Mouse (Mus musculus) hindbrain, embryonic 14.5 days (tissue): ENCODE data around the gene Rbfox1. TPM values are rescaled to one million over a fixed set of nuclear protein-coding genes. Genes with fewer than 3 reads are reported as not detected.

Experiments
- ATAC-seq: fragments of 200-750 bp; cut with Nextera tagmentation; 2 replicates; pipeline ENCODE4 v1.8.0; 2017; ENCODE audit warnings: moderate number of reproducible peaks, mild to moderate bottlenecking, moderate TSS enrichment, moderate library complexity; ENCODE audit not compliant: low FRiP score
- DNase-seq: peaks from one replicate; pipeline ENCODE4 v3.0.0-alpha.2; 2015; ENCODE audit warnings: low spot score
- H3K27ac ChIP-seq: fragments of 300-500 bp; sonication (generic); 2 replicates; pipeline ENCODE4 v1.5.1; 2014; ENCODE audit warnings: mild to moderate bottlenecking, moderate library complexity
- H3K27me3 ChIP-seq: fragments of 300-500 bp; sonication (generic); 2 replicates; pipeline ENCODE4 v1.6.1; 2014; ENCODE audit warnings: mild to moderate bottlenecking, low read length, mixed read lengths; ENCODE audit not compliant: control insufficient read depth, insufficient read depth
- H3K36me3 ChIP-seq: fragments of 300-500 bp; sonication (generic); replicated peaks from 2 replicates; pipeline ENCODE4 v1.6.1; 2014; ENCODE audit not compliant: control insufficient read depth, insufficient read depth
- H3K4me1 ChIP-seq: fragments of 300-500 bp; sonication (generic); replicated peaks from 2 replicates; pipeline ENCODE4 v1.6.1; 2014; ENCODE audit warnings: antibody characterized with exemption, low read length, mixed read lengths; ENCODE audit not compliant: control insufficient read depth, insufficient read depth
- H3K4me2 ChIP-seq: fragments of 300-500 bp; sonication (generic); replicated peaks from 2 replicates; pipeline ENCODE4 v1.6.1; 2014; ENCODE audit warnings: mild to moderate bottlenecking, moderate library complexity
- H3K4me3 ChIP-seq: fragments of 300-500 bp; sonication (generic); replicated peaks from 2 replicates; pipeline ENCODE4 v1.5.1; 2014; ENCODE audit warnings: mild to moderate bottlenecking, low read length
- H3K9ac ChIP-seq: fragments of 300-500 bp; sonication (generic); 2 replicates; pipeline ENCODE4 v1.6.1; 2014
- H3K9me3 ChIP-seq: fragments of 300-500 bp; sonication (generic); 2 replicates; pipeline ENCODE4 v1.6.1; 2016; ENCODE audit warnings: low read length; ENCODE audit not compliant: control insufficient read depth
- WGBS: fragments of 180-500 bp; shearing (Covaris S2); extraction: QIAGEN DNeasy Blood & Tissue Kit; methylation state at CpG from one replicate; pipeline ENCODE4 v1.1.7; 2014; 5-methylcytosine and 5-hydroxymethylcytosine counted together
- polyA plus RNA-seq: library from polyadenylated mRNA; unstranded; fragments of >200 nt; fragmentation: Nextera tagmentation; extraction: Ambion mirVana; gene quantifications from 2 replicates; pipeline ENCODE4 v1.2.1, GENCODE M21; 2014

The Rbfox1 gene
- polyA plus RNA-seq, 1 experiment from 2014 or later, result 217 TPM

DNA sequence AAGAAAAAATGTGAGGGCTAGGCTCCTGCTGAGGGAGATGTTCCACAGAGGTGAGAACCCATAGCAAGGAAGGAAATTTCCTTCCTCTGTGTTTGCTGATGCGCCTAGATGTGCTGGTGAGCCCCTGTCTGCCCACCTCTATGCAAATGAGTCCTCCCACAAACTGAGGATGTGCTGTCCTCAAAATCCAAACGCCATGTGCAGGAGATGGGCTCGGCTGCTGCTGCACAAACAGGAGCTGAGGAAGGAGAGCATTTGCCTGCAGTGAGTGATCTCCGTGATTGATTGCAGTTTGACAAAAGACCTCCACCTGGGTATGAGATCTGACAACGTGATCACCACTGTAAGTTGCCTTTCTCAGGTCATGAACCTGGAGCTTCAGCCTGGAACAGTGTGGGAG lies 1308.4 kb downstream of the Rbfox1 start:
- H3K4me1 ChIP-seq, result peaks cover 5% of the 10 kb centered on the region; the same call in 1 of the 2 replicates
- H3K36me3 ChIP-seq, result no peaks in the 10 kb centered on the region
- no peak overlapping the region for H3K4me3 ChIP-seq
- DNase-seq (no peak), ATAC-seq (no peak)
- H3K27ac ChIP-seq, result no peak overlapping the region
- no peak overlapping the region for H3K9ac ChIP-seq
- no peaks in the 10 kb centered on the region for H3K27me3 ChIP-seq
- H3K9me3 ChIP-seq, result no peaks in the 10 kb centered on the region
- no peak overlapping the region for H3K4me2 ChIP-seq
- WGBS, result 68% methylated on average over 5 of the region's 5 CpGs

GRCm38 (mm10) chr16:7197953-7198352 lies 1312.8 kb downstream of the Rbfox1 start:
- H3K4me2 ChIP-seq, result no peak overlapping the region
- no peak overlapping the region for H3K4me3 ChIP-seq
- H3K9ac ChIP-seq, result no peak overlapping the region
- 0 out of 2 replicates have a peak overlapping the region, but pooled peaks have one; percentile 38 for H3K27ac ChIP-seq
- ATAC-seq (no peak; the same call in 1 of the 2 replicates), DNase-seq (no peak)
- H3K4me1 ChIP-seq, result peaks cover 12% of the 10 kb centered on the region; the same call in 1 of the 2 replicates
- no peaks in the 10 kb centered on the region for H3K36me3 ChIP-seq
- no peaks in the 10 kb centered on the region for H3K27me3 ChIP-seq
- WGBS, result 60% methylated on average over 5 of the region's 5 CpGs
- H3K9me3 ChIP-seq, result no peaks in the 10 kb centered on the region

DNA sequence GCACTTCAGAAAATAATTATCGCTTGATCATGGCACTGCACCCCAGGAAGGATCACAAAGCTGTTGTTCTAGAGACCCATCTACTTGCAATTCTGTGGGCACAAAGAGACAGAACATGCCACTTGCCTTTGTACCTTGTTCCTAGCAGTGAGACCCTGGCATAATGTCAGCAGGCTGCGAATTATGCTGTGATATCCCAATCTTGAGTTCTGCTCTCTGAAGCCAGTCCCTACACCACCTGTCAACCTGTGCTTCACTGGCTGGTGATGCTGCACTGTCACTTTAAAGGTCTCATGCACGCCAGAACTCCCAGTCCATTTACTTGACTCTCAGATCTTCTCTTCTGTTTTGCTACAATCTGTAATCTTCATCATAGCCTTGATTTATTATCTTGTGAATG lies 1315.1 kb downstream of the Rbfox1 start:
- DNase-seq (no peak), ATAC-seq (no peak)
- Histone ChIP-seq H3K9me3 (no peaks in the 10 kb centered on the region), H3K4me2 (no peak overlapping the region), H3K36me3 (no peaks in the 10 kb centered on the region), H3K9ac (no peak overlapping the region), H3K4me1 (peaks cover 12% of the 10 kb centered on the region; the same call in 1 of the 2 replicates), H3K27me3 (no peaks in the 10 kb centered on the region), H3K4me3 (no peak overlapping the region), H3K27ac (no peak overlapping the region)
- WGBS, result 93% methylated on average over 3 of the region's 3 CpGs

DNA sequence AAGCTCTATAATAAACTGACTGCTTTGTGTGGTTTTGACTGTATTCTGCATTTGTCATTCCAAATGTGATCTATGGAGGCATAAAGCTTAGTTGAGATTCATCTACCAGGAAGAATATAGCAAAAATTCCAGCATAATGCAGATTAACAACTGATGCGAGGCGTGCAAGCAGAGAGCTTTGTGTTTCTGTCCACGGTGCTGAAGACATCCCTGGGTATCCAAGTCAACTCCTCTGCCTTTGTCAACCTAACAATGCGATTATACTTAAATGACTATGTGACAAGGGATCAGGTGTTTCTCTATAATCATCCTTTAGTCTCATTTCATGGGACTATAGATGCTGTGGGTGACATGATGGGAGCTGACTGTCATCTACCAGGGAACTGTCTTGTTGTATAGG lies 1316.7 kb downstream of the Rbfox1 start:
- no peak overlapping the region for H3K4me2 ChIP-seq
- H3K27me3 ChIP-seq, result no peaks in the 10 kb centered on the region
- H3K9ac ChIP-seq, result no peak overlapping the region
- ATAC-seq, result no peak
- WGBS, result 46% methylated on average over 4 of the region's 4 CpGs
- H3K9me3 ChIP-seq, result no peaks in the 10 kb centered on the region
- no peak for DNase-seq
- H3K36me3 ChIP-seq, result no peaks in the 10 kb centered on the region
- no peak overlapping the region for H3K4me3 ChIP-seq
- H3K4me1 ChIP-seq, result peaks cover 12% of the 10 kb centered on the region; the same call in 1 of the 2 replicates
- H3K27ac ChIP-seq, result no peak overlapping the region

DNA sequence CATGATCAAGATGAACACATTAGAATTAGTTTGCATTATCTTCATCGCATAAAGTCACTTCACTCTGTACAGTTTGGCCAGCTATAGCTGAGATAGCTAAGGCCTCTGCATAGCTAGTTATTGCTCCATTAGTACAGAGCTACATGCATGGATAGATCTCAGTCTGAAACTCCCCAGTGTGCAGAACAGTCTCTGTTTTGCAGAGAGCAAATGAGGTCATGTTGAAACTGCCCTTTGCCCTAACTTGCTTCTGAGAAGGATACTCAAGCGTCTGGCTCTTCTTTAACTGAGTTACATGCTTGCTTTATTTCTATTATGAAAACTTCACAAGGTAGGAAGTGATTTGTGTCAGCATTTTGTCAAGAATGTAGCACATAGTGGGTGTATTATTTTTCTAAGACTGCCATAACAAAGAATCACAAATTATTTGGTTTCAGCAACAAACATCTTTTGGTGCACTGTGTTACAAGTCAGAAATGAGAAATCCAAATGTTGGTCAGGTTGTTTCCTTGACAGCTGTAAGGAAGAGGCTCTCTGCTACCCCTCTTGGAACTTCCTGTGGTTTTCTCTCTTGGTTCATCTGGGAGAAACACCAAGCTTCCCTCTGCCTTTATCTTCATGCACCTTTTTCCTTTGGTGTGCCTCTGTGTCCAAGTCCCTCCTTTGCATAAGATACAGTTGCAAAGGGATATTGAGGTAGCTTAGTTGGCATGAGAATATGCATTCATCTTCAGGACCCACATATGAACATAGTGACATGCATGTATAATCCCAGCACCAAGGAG lies 1321.2 kb downstream of the Rbfox1 start:
- whole genome bisulfite sequencing, result 68% methylated on average over 2 of the region's 2 CpGs
- DNase-seq, result no peak
- Histone ChIP-seq H3K36me3 (no peaks in the 10 kb centered on the region), H3K9ac (no peak overlapping the region), H3K4me3 (no peak overlapping the region), H3K4me2 (no peak overlapping the region), H3K27ac (no peak overlapping the region), H3K27me3 (no peaks in the 10 kb centered on the region), H3K9me3 (no peaks in the 10 kb centered on the region), H3K4me1 (peaks cover 6% of the 10 kb centered on the region; the same call in 1 of the 2 replicates)
- ATAC-seq, result no peak

DNA sequence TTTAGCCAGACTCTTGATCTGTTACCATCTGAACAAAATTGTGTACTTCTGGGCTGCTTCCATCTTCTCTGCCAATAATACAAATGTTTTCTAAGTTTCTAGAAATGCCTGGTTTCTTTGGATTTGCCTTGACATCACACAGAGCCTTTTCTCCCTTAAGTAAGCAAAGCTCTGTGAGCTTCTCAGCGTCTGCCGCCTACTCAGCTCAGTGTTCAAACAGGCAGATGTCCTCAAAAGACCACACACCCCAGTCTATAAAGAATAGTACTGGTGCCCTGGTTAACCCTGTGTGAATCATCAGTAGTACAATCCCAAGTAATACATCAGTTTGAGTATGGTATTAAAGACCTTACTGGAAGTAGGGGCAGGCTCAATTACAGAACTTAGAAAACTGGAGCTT lies 1322.4 kb downstream of the Rbfox1 start:
- no peaks in the 10 kb centered on the region for H3K27me3 ChIP-seq
- no peak overlapping the region for H3K9ac ChIP-seq
- no peak overlapping the region for H3K4me3 ChIP-seq
- no peak for ATAC-seq
- H3K36me3 ChIP-seq, result no peaks in the 10 kb centered on the region
- peaks cover 2% of the 10 kb centered on the region; the same call in 1 of the 2 replicates for H3K4me1 ChIP-seq
- 72% methylated on average over 2 of the region's 2 CpGs for WGBS
- DNase-seq, result no peak
- no peak overlapping the region for H3K4me2 ChIP-seq
- no peak overlapping the region for H3K27ac ChIP-seq
- no peaks in the 10 kb centered on the region for H3K9me3 ChIP-seq

DNA sequence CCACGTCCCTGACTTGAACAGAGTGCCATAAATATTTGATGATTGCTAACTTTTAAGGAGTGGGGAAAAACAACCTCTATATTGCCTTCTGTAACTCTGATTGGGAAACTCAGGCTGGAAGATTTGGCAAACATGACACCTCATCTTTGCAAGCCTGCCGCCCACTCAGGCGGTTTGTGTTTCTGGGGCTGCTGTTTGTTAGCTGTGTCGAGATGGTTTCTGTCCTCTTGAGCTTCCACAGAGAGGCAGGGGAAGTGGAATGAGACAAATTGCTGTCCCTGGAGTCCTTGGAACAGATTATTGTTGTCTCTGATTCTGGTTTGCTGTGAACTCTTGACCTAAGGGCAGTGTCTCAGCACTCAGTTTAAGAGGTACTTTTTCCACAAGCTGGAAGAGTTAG lies 1327.6 kb downstream of the Rbfox1 start:
- H3K4me2 ChIP-seq, result no peak overlapping the region
- 80% methylated on average over 4 of the region's 4 CpGs for WGBS
- H3K36me3 ChIP-seq, result no peaks in the 10 kb centered on the region
- H3K4me3 ChIP-seq, result no peak overlapping the region
- ATAC-seq, result no peak
- DNase-seq, result no peak
- no peak overlapping the region for H3K27ac ChIP-seq
- no peaks in the 10 kb centered on the region for H3K27me3 ChIP-seq
- H3K9me3 ChIP-seq, result no peaks in the 10 kb centered on the region
- no peak overlapping the region for H3K9ac ChIP-seq
- no peaks in the 10 kb centered on the region for H3K4me1 ChIP-seq

DNA sequence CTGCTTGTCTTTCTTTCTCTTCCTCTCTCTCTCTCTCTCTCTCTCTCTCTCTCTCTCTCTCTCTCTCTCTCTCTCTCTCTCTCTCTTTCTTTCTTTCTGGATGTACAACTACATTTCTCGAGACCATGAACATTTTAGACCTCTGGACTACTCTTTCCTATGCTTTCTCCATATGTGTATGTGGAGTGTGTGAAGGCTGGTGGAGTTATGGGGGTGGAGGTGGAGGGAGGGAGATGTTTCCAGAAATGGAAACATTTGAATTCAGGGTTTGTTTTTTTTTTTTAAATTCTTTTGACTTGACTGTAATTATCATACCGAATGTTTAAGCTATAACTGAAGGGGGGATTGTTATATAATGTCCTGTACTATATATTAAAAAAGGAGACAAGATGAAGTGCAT lies 1338.1 kb downstream of the Rbfox1 start:
- WGBS, result 81% methylated on average over 2 of the region's 2 CpGs
- Histone ChIP-seq H3K27me3 (no peaks in the 10 kb centered on the region), H3K4me2 (no peak overlapping the region), H3K4me1 (peaks cover 19% of the 10 kb centered on the region; the same call in 1 of the 2 replicates), H3K9me3 (no peaks in the 10 kb centered on the region), H3K4me3 (no peak overlapping the region), H3K36me3 (peaks cover 19% of the 10 kb centered on the region), H3K9ac (no peak overlapping the region), H3K27ac (no peak overlapping the region)
- DNase-seq, result no peak
- no peak for ATAC-seq

GRCm38 (mm10) chr16:7226000-7226399 lies 1340.8 kb downstream of the Rbfox1 start:
- ATAC-seq, result peak; percentile 64; the same call in 1 of the 2 replicates
- H3K9ac ChIP-seq, result no peak overlapping the region
- 60% methylated on average over 3 of the region's 3 CpGs for WGBS

More at GRCm38 (mm10) chr16:7226000-7226399, 1340.8 kb downstream of the Rbfox1 start:
- no peaks in the 10 kb centered on the region for H3K4me1 ChIP-seq
- H3K9me3 ChIP-seq, result no peaks in the 10 kb centered on the region
- no peak overlapping the region for H3K27ac ChIP-seq
- no peak for DNase-seq
- peaks cover 19% of the 10 kb centered on the region for H3K36me3 ChIP-seq
- H3K4me2 ChIP-seq, result no peak overlapping the region
- H3K4me3 ChIP-seq, result no peak overlapping the region
- H3K27me3 ChIP-seq, result no peaks in the 10 kb centered on the region
